Mouse (Mus musculus) embryonic facial prominence, embryonic 11.5 days (tissue): Measurements from ENCODE around the gene Zic3. TPM values are rescaled to one million over a fixed set of nuclear protein-coding genes. Genes with fewer than 3 reads are reported as not detected.

Experiments
- ATAC-seq: fragments of 200-750 bp; cut with Nextera tagmentation; replicated peaks from 2 replicates; pipeline ENCODE4 v1.8.0; 2017; ENCODE audit warnings: low read depth; ENCODE audit not compliant: insufficient number of reproducible peaks, low FRiP score, low TSS enrichment
- DNase-seq: peaks from one replicate; pipeline ENCODE4 v3.0.0-alpha.2; 2015; ENCODE audit warnings: low spot score
- H3K27ac ChIP-seq: fragments of 300-500 bp; sonication (generic); replicated peaks from 2 replicates; pipeline ENCODE4 v1.5.1; 2014; ENCODE audit warnings: mild to moderate bottlenecking, low read depth, low read length, control low read depth
- H3K27me3 ChIP-seq: fragments of 300-500 bp; sonication (generic); 2 replicates; pipeline ENCODE4 v1.6.1; 2014; ENCODE audit warnings: mild to moderate bottlenecking, low read length, moderate library complexity, mixed read lengths; ENCODE audit not compliant: control insufficient read depth, insufficient read depth
- H3K36me3 ChIP-seq: fragments of 300-500 bp; sonication (generic); replicated peaks from 2 replicates; pipeline ENCODE4 v1.6.1; 2014; ENCODE audit warnings: low read depth, mild to moderate bottlenecking, low read length, moderate library complexity, mixed read lengths; ENCODE audit not compliant: control insufficient read depth, insufficient read depth
- H3K4me1 ChIP-seq: fragments of 300-500 bp; sonication (generic); 2 replicates; pipeline ENCODE4 v1.6.1; 2014; ENCODE audit warnings: low read length, mixed read lengths; ENCODE audit not compliant: control insufficient read depth, insufficient read depth
- H3K4me2 ChIP-seq: fragments of 300-500 bp; sonication (generic); 2 replicates; pipeline ENCODE4 v1.6.1; 2014; ENCODE audit warnings: low read depth, mild to moderate bottlenecking, control low read depth, low read length, moderate library complexity
- H3K4me3 ChIP-seq: fragments of 300-500 bp; sonication (generic); 2 replicates; pipeline ENCODE4 v1.5.1; 2014; ENCODE audit warnings: low read depth, low read length, control low read depth
- H3K9ac ChIP-seq: fragments of 300-500 bp; sonication (generic); replicated peaks from 2 replicates; pipeline ENCODE4 v1.6.1; 2014; ENCODE audit warnings: mild to moderate bottlenecking, control low read depth, low read length
- H3K9me3 ChIP-seq: fragments of 300-500 bp; sonication (generic); replicated peaks from 2 replicates; pipeline ENCODE4 v1.6.1; 2016; ENCODE audit warnings: mild to moderate bottlenecking, low read length, inconsistent platforms, mixed read lengths; ENCODE audit not compliant: control insufficient read depth
- WGBS: fragments of 180-500 bp; shearing (Covaris S2); extraction: QIAGEN DNeasy Blood & Tissue Kit; methylation state at CpG from one replicate; pipeline ENCODE4 v1.1.7; 2014; 5-methylcytosine and 5-hydroxymethylcytosine counted together
- polyA plus RNA-seq: library from polyadenylated mRNA; unstranded; fragments of >200 nt; fragmentation: Nextera tagmentation; extraction: Ambion mirVana; gene quantifications from 2 replicates; pipeline ENCODE4 v1.2.1, GENCODE M21; 2014

Zic3 gene
- polyA plus RNA-seq, 1 experiment from 2014 or later = 4.6 TPM

GRCm38 (mm10) chrX:58019257-58019953, 3.1 kb upstream of the Zic3 start:
- Histone ChIP-seq H3K4me1 (no peaks in the 10 kb centered on the region), H3K4me3 (no peak overlapping the region; the same call in 1 of the 2 replicates), H3K27ac (no peak overlapping the region), H3K27me3 (peaks cover 15% of the 10 kb centered on the region), H3K4me2 (no peak overlapping the region), H3K36me3 (no peaks in the 10 kb centered on the region), H3K9me3 (no peaks in the 10 kb centered on the region), H3K9ac (no peak overlapping the region)
- DNase-seq = peak; percentile 2
- no peak for ATAC-seq
- 17% methylated on average over 25 of the region's 33 CpGs for WGBS

- H3K27me3 ChIP-seq = peaks cover 8% of the 10 kb centered on the region
- no peak overlapping the region for H3K9ac ChIP-seq
- H3K4me1 ChIP-seq = no peaks in the 10 kb centered on the region
- H3K4me2 ChIP-seq = no peak overlapping the region
- no peak overlapping the region for H3K4me3 ChIP-seq
- ATAC-seq = no peak
- DNase-seq = no peak
- WGBS = 16% methylated on average over 9 of the region's 9 CpGs
- H3K27ac ChIP-seq = no peak overlapping the region
- no peaks in the 10 kb centered on the region for H3K9me3 ChIP-seq
- H3K36me3 ChIP-seq = no peaks in the 10 kb centered on the region
These were observed 5.1 kb downstream of the Zic3 start for GRCm38 (mm10) chrX:58027631-58028030.

GRCm38 (mm10) chrX:58028082-58028481, 5.6 kb downstream of the Zic3 start:
- no peak for ATAC-seq
- peaks cover 8% of the 10 kb centered on the region for H3K27me3 ChIP-seq
- peak; percentile 9 for DNase-seq
- H3K4me2 ChIP-seq = no peak overlapping the region
- H3K4me3 ChIP-seq = no peak overlapping the region
- H3K4me1 ChIP-seq = no peaks in the 10 kb centered on the region
- H3K9ac ChIP-seq = no peak overlapping the region
- H3K27ac ChIP-seq = no peak overlapping the region
- 16% methylated on average over 15 of the region's 16 CpGs for WGBS
- no peaks in the 10 kb centered on the region for H3K36me3 ChIP-seq
- H3K9me3 ChIP-seq = no peaks in the 10 kb centered on the region

GRCm38 (mm10) chrX:58028858-58029257, 6.4 kb downstream of the Zic3 start:
- ATAC-seq (no peak), DNase-seq (peak; percentile 13)
- no peak overlapping the region for H3K4me3 ChIP-seq
- H3K27ac ChIP-seq = no peak overlapping the region
- H3K9me3 ChIP-seq = no peaks in the 10 kb centered on the region
- H3K4me2 ChIP-seq = no peak overlapping the region
- no peak overlapping the region for H3K9ac ChIP-seq
- H3K27me3 ChIP-seq = peaks cover 10% of the 10 kb centered on the region
- WGBS = 10% methylated on average over 8 of the region's 8 CpGs
- H3K36me3 ChIP-seq = no peaks in the 10 kb centered on the region
- H3K4me1 ChIP-seq = no peaks in the 10 kb centered on the region

GRCm38 (mm10) chrX:58030100-58030834, 7.8 kb downstream of the Zic3 start:
- Histone ChIP-seq H3K4me2 (peak overlapping the region; percentile 64), H3K4me3 (peak overlapping the region; percentile 30), H3K9me3 (no peaks in the 10 kb centered on the region), H3K36me3 (no peaks in the 10 kb centered on the region), H3K4me1 (no peaks in the 10 kb centered on the region), H3K9ac (no peak overlapping the region), H3K27me3 (peaks cover 10% of the 10 kb centered on the region), H3K27ac (no peak overlapping the region)
- WGBS = 15% methylated on average over 44 of the region's 48 CpGs
- ATAC-seq (peak; percentile 91), DNase-seq (peak; percentile 80)

- H3K9me3 ChIP-seq = no peaks in the 10 kb centered on the region
- peak overlapping the region; percentile 30 for H3K4me3 ChIP-seq
- H3K27me3 ChIP-seq = peaks cover 10% of the 10 kb centered on the region
- H3K4me1 ChIP-seq = no peaks in the 10 kb centered on the region
- 15% methylated on average over 55 of the region's 56 CpGs for WGBS
- H3K27ac ChIP-seq = no peak overlapping the region
- DNase-seq (no peak), ATAC-seq (peak; percentile 41; the same call in 1 of the 2 replicates)
- peak overlapping the region; percentile 18; the same call in 1 of the 2 replicates for H3K9ac ChIP-seq
- no peaks in the 10 kb centered on the region for H3K36me3 ChIP-seq
- H3K4me2 ChIP-seq = peak overlapping the region; percentile 64
These were observed 8.6 kb downstream of the Zic3 start for GRCm38 (mm10) chrX:58030835-58031670.

- Histone ChIP-seq H3K36me3 (no peaks in the 10 kb centered on the region), H3K9me3 (no peaks in the 10 kb centered on the region), H3K27me3 (peaks cover 10% of the 10 kb centered on the region), H3K9ac (peak overlapping the region; percentile 18; the same call in 1 of the 2 replicates), H3K4me3 (peak overlapping the region; percentile 30), H3K4me1 (no peaks in the 10 kb centered on the region), H3K27ac (no peak overlapping the region), H3K4me2 (peak overlapping the region; percentile 64)
- no peak for ATAC-seq
- DNase-seq = peak; percentile 2
- 18% methylated on average over 51 of the region's 56 CpGs for WGBS
These were observed 9.4 kb downstream of the Zic3 start for GRCm38 (mm10) chrX:58031671-58032605.
